Mouse (Mus musculus): ENCODE results near the gene Vmn2r22. TPM values are rescaled to one million over a fixed set of nuclear protein-coding genes. Genes with fewer than 3 reads are reported as not detected.
"Not testable (repeated sequence)": the region's sequence is repeated elsewhere in the genome, so short reads cannot be mapped to it uniquely, and the experiment has no call there.

Vmn2r22 gene
- polyA plus RNA-seq (2014; fragmentation: Nextera tagmentation; extraction: Ambion mirVana): not detected in 2 replicates

DNA sequence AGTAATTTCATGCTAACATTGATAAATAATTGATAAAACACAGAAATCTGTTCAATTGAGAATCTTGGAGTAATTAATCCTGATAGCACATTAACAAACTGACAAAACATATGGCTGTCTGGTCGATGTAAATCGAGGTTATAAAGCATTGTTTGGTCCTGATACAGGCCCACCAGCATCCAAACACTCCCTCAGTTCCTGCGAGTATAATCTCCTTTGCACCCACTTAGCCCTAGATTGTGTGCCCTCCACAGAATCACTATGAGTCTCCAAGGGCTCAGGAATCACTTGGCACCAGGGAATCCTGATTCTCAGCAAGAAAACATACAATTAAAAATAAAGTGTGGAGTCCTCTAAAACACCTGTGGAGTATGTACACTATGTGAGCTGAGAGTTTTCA is at the start of gene Vmn2r22:
Gene Vmn2r22, minus strand, starts transcription at position 101 of the 400 bp plus-strand sequence.
- not testable (repeated sequence) for H3K27ac ChIP-seq (replicated peaks; ENCODE audit: low read depth, low read length); H3K36me3 ChIP-seq (ENCODE audit: control insufficient read depth, insufficient read depth, low read length); DNase-seq; H3K4me3 ChIP-seq (replicated peaks; ENCODE audit: low read depth, low read length); ATAC-seq (ENCODE audit: low FRiP score, low TSS enrichment); H3K4me2 ChIP-seq (ENCODE audit: low read length); H3K9me3 ChIP-seq (ENCODE audit: control insufficient read depth, low read length); H3K27me3 ChIP-seq (ENCODE audit: control insufficient read depth, insufficient read depth, low read length); H3K4me1 ChIP-seq (ENCODE audit: control insufficient read depth, insufficient read depth, low read length); H3K9ac ChIP-seq (replicated peaks; ENCODE audit: low read length)
- 75% methylated on average over 3 of the region's 3 CpGs for WGBS

DNA sequence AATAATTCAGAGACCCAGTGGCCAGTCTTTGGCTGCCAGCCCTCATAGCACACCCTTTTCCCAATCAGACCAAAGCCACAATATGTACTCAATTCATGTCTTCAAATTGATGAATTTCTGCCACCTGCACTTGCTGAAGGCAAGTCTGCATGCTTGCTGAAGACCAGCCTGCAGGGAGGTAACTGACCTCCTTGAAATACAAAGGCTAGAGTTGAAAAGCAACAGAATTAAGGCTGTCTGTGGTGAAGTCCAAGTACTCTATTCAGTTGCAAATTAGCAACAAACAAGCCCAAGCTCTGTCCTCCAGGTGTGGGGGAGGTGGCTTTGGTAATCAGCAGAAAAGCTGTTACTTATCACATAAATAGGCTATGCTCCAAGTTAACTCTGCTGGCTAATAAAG is 46.7 kb upstream of the Vmn2r22 start:
- peak; percentile 24; the same call in 1 of the 2 replicates for ATAC-seq (ENCODE audit: low FRiP score, low TSS enrichment)
- peak; percentile 2 for DNase-seq
- Histone ChIP-seq H3K36me3 (ENCODE audit: control insufficient read depth, insufficient read depth, low read length) (no peaks in the 10 kb centered on the region), H3K27me3 (ENCODE audit: control insufficient read depth, insufficient read depth, low read length) (no peaks in the 10 kb centered on the region), H3K9me3 (ENCODE audit: control insufficient read depth, low read length) (no peaks in the 10 kb centered on the region), H3K4me1 (ENCODE audit: control insufficient read depth, insufficient read depth, low read length) (0 out of 2 replicates have a peak, but pooled peaks cover 3% of the 10 kb centered on the region), H3K27ac (replicated peaks; ENCODE audit: low read depth, low read length) (no peak overlapping the region), H3K4me3 (replicated peaks; ENCODE audit: low read depth, low read length) (no peak overlapping the region), H3K9ac (replicated peaks; ENCODE audit: low read length) (no peak overlapping the region), H3K4me2 (ENCODE audit: low read length) (no peak overlapping the region)

DNA sequence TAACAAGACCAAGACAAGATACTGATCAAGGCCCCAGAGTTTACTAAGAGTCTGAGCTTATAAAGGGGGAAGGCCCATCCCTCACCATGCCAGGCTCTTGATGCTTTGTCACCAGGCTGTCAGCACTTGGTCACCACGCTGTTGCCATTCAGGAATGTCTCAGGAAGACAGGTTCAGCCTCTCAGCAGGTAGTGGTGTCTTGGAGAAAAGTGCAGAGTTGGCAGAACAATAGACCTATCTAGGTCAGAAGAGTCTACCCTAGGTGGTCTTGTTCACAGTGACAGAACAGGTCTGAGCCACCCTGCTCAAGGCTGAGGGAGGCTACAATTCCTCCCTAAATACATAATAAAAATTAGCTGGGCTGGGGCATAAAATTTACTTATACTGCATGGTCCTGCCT is 46.1 kb upstream of the Vmn2r22 start:
- not testable (repeated sequence) for H3K9me3 ChIP-seq (ENCODE audit: control insufficient read depth, low read length); DNase-seq; H3K36me3 ChIP-seq (ENCODE audit: control insufficient read depth, insufficient read depth, low read length); H3K27me3 ChIP-seq (ENCODE audit: control insufficient read depth, insufficient read depth, low read length); H3K9ac ChIP-seq (replicated peaks; ENCODE audit: low read length); ATAC-seq (ENCODE audit: low FRiP score, low TSS enrichment); H3K4me1 ChIP-seq (ENCODE audit: control insufficient read depth, insufficient read depth, low read length); H3K4me3 ChIP-seq (replicated peaks; ENCODE audit: low read depth, low read length); H3K27ac ChIP-seq (replicated peaks; ENCODE audit: low read depth, low read length); H3K4me2 ChIP-seq (ENCODE audit: low read length)
- WGBS: 29% methylated on average over 1 of the region's 1 CpGs

DNA sequence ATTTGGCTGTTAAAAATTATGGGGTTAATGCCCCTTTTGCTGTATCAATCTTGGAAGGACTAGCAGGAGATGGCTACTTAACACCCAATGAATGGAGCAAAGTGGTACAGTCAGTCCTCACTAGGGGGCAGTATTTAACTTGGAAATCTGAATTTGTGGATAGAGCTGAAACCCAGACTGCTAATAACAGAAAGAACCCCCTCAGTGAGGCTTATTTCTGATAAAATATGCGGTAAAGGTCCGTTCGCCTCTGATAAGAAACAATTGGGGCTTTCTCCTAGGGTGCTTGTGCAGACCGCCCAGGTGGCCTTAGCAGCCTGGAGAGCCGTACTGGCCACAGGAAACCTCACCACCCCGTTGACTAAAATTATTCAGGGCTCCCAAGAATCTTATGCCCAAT is 6.5 kb upstream of the Vmn2r22 start:
- peak; percentile 49 for DNase-seq
- Histone ChIP-seq H3K4me1 (ENCODE audit: control insufficient read depth, insufficient read depth, low read length) (no peaks in the 10 kb centered on the region), H3K27me3 (ENCODE audit: control insufficient read depth, insufficient read depth, low read length) (no peaks in the 10 kb centered on the region), H3K9ac (replicated peaks; ENCODE audit: low read length) (no peak overlapping the region), H3K9me3 (ENCODE audit: control insufficient read depth, low read length) (no peaks in the 10 kb centered on the region), H3K36me3 (ENCODE audit: control insufficient read depth, insufficient read depth, low read length) (no peaks in the 10 kb centered on the region), H3K27ac (replicated peaks; ENCODE audit: low read depth, low read length) (no peak overlapping the region), H3K4me2 (ENCODE audit: low read length) (no peak overlapping the region), H3K4me3 (replicated peaks; ENCODE audit: low read depth, low read length) (no peak overlapping the region)
- ATAC-seq (ENCODE audit: low FRiP score, low TSS enrichment): no peak
- 67% methylated on average over 6 of the region's 6 CpGs for WGBS

DNA sequence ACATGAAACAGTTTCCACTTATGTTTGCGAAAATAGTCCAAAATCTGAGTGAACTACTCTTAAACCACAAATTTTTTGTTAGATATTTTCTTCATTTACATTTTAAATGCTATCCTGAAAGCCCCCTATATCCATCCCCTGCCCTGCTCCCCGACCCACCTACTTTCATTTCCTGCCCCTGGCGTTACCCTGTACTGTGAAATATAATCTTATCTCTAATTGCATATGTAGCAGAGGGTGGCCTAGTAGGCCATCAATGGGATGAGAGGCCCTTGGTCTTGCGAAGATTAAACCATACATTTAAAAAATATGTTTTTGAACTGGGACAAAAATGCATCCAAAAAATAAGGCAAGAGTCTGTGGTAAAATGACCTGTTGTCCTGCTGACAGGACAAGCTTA is 11.1 kb downstream of the Vmn2r22 start:
- H3K27me3 ChIP-seq (ENCODE audit: control insufficient read depth, insufficient read depth, low read length); DNase-seq; H3K4me1 ChIP-seq (ENCODE audit: control insufficient read depth, insufficient read depth, low read length); H3K9me3 ChIP-seq (ENCODE audit: control insufficient read depth, low read length); H3K36me3 ChIP-seq (ENCODE audit: control insufficient read depth, insufficient read depth, low read length); H3K9ac ChIP-seq (replicated peaks; ENCODE audit: low read length); H3K4me2 ChIP-seq (ENCODE audit: low read length); H3K27ac ChIP-seq (replicated peaks; ENCODE audit: low read depth, low read length); H3K4me3 ChIP-seq (replicated peaks; ENCODE audit: low read depth, low read length); ATAC-seq (ENCODE audit: low FRiP score, low TSS enrichment): not testable (repeated sequence)
- WGBS: 87% methylated on average over 4 of the region's 4 CpGs

DNA sequence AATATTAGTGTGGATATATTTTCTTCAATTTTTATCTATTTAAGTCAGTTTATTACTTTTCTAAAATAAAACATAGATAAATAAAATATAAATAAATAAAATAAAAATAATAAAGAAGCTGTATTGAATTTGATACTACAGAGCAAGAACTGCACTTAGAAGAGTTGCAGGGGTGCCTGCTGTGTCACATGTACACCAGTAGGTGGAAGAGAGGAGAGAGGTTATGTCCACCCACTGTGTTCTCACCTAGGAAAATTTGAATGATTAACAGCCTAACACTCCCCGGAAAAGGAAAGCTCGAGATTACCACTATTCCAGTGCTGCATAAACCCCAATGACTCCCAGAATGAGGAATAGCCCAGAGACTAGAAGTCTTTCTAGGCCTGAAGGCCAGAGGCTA is 26.7 kb downstream of the Vmn2r22 start:
- H3K9ac ChIP-seq (replicated peaks; ENCODE audit: low read length); H3K4me3 ChIP-seq (replicated peaks; ENCODE audit: low read depth, low read length); H3K4me1 ChIP-seq (ENCODE audit: control insufficient read depth, insufficient read depth, low read length); H3K36me3 ChIP-seq (ENCODE audit: control insufficient read depth, insufficient read depth, low read length); ATAC-seq (ENCODE audit: low FRiP score, low TSS enrichment); H3K4me2 ChIP-seq (ENCODE audit: low read length); H3K27ac ChIP-seq (replicated peaks; ENCODE audit: low read depth, low read length); H3K27me3 ChIP-seq (ENCODE audit: control insufficient read depth, insufficient read depth, low read length); DNase-seq; H3K9me3 ChIP-seq (ENCODE audit: control insufficient read depth, low read length): not testable (repeated sequence)
- no CpG with 5 or more reads among the region's 2 CpGs for WGBS

DNA sequence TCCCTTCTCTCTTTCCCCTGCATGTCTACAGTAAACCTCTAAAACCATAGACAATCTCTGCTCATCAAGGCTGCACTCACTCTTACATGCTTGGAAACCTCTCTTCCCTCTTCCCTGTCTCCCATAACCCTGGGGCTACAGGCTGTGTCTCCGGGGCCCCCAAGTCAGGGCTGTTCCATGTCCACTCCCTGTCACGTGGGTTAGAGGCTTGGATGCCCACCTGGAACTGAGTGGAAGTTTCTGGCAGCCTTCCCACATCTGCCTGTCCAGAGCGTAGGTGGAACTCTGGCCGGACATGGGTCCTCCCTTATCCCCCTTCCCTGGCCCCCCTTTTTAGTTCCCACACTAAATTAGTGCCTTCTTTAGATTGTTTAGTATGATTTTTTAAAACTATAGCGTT is 62.2 kb downstream of the Vmn2r22 start:
- H3K9ac ChIP-seq (replicated peaks; ENCODE audit: low read length); DNase-seq; H3K4me2 ChIP-seq (ENCODE audit: low read length); H3K27me3 ChIP-seq (ENCODE audit: control insufficient read depth, insufficient read depth, low read length); ATAC-seq (ENCODE audit: low FRiP score, low TSS enrichment); H3K9me3 ChIP-seq (ENCODE audit: control insufficient read depth, low read length); H3K27ac ChIP-seq (replicated peaks; ENCODE audit: low read depth, low read length); H3K36me3 ChIP-seq (ENCODE audit: control insufficient read depth, insufficient read depth, low read length); H3K4me3 ChIP-seq (replicated peaks; ENCODE audit: low read depth, low read length); H3K4me1 ChIP-seq (ENCODE audit: control insufficient read depth, insufficient read depth, low read length): not testable (repeated sequence)
- WGBS: no CpG with 5 or more reads among the region's 5 CpGs

DNA sequence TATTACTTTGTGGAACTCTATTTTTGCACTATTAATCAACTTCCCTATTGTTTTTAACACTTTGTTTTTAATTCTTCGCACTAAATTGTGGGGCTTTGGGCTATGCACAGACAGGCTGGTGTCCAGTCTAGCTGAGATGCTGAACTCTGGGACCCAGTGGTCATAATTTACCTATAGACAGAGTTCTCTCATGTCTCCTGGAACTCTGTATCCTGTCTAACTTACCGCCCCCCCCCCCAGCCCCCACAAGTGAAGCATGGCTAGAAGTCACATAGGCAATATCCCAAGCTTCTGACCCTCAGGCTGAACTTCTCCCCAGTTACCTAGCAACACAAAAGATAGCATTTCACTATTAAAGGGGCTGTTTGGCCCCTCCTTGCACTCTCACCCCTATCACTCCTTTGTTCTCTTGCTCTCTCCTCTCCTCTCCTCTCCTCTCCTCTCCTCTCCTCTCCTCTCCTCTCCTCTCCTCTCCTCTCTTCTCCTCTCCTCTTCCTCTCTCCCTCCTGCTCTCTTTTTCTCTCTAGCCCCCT is 62.7 kb downstream of the Vmn2r22 start:
- H3K4me3 ChIP-seq (replicated peaks; ENCODE audit: low read depth, low read length); H3K36me3 ChIP-seq (ENCODE audit: control insufficient read depth, insufficient read depth, low read length); H3K27ac ChIP-seq (replicated peaks; ENCODE audit: low read depth, low read length); ATAC-seq (ENCODE audit: low FRiP score, low TSS enrichment); H3K27me3 ChIP-seq (ENCODE audit: control insufficient read depth, insufficient read depth, low read length); H3K4me2 ChIP-seq (ENCODE audit: low read length); DNase-seq; H3K4me1 ChIP-seq (ENCODE audit: control insufficient read depth, insufficient read depth, low read length); H3K9me3 ChIP-seq (ENCODE audit: control insufficient read depth, low read length); H3K9ac ChIP-seq (replicated peaks; ENCODE audit: low read length): not testable (repeated sequence)
- no CpG with 5 or more reads among the region's 2 CpGs for WGBS

DNA sequence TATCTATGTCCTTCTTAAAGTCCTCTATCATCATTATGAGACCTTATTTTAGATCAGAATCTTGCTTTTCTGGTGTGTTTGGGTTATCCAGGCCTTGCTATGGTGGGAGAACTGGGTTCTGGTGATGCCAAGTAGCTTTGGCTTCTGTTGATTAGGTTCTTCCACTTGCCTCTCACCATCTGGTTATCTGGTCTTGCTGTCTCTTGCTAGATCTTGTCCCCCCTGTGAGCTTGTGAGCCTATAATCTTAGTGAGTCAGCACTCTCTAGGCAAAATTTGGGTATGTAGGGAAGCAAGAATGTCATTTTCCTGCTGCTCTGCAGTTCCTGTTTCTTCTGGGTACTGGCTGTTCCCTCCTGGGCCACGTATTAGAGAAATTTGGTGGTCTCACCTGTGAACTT is 66.5 kb downstream of the Vmn2r22 start:
- not testable (repeated sequence) for H3K36me3 ChIP-seq (ENCODE audit: control insufficient read depth, insufficient read depth, low read length); H3K9me3 ChIP-seq (ENCODE audit: control insufficient read depth, low read length); H3K4me1 ChIP-seq (ENCODE audit: control insufficient read depth, insufficient read depth, low read length); H3K9ac ChIP-seq (replicated peaks; ENCODE audit: low read length); H3K27ac ChIP-seq (replicated peaks; ENCODE audit: low read depth, low read length); H3K4me2 ChIP-seq (ENCODE audit: low read length); H3K27me3 ChIP-seq (ENCODE audit: control insufficient read depth, insufficient read depth, low read length); H3K4me3 ChIP-seq (replicated peaks; ENCODE audit: low read depth, low read length); DNase-seq; ATAC-seq (ENCODE audit: low FRiP score, low TSS enrichment)
- WGBS: no CpG with 5 or more reads among the region's 1 CpGs

Data from midbrain, embryonic 14.5 days (tissue).